Mouse (Mus musculus): ENCODE measurements around the gene Eps8.

DNA sequence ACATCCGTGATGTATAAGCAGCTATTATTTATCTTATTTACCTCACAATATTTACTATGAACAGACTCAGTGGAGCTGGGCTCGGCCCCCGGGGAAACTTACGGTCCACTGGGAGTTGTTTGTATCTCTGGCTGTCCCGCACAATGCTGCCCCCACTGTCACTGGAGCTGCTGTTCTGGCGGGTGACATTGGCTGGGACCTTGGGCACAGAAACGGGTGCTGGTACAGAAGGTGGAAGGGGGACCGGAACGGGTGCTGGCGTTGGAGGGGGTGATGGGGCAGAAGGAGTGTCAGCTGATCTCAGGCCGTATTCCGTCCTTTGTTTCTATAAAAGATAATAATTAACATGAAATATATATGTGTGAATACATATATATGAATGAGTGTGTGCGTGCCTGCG is 164.6 kb downstream of the Eps8 start:
- TF ChIP-seq CTCF (IDR thresholded peaks at IDR 0.05; ENCODE audit: extremely low read depth, insufficient read depth, low read length) = no peak
- no peak for TF ChIP-seq POLR2A (IDR thresholded peaks at IDR 0.05; ENCODE audit: extremely low read depth, insufficient read depth, low read length)

Data from cortical plate, adult 2 months (tissue).